Mouse (Mus musculus) embryonic fibroblast, embryonic 13.5 days (primary cell): ENCODE measurements around the gene Epn1.

Experiments
- CTCF ChIP-seq: IDR thresholded peaks from 2 replicates; pipeline ENCODE4 v1.5.1; 2011; ENCODE audit warnings: mild to moderate bottlenecking, control low read depth, low read length, moderate library complexity, borderline replicate concordance; ENCODE audit not compliant: insufficient read depth
- POLR2A ChIP-seq: IDR thresholded peaks from 2 replicates; pipeline ENCODE4 v1.6.1; 2011; ENCODE audit warnings: low read depth, mild to moderate bottlenecking, control low read depth, low read length, moderate library complexity

GRCm38 (mm10) chr7:5037467-5037866 lies 42.6 kb upstream of the Epn1 start:
- TF ChIP-seq CTCF (no peak), POLR2A (no peak; the same call in 1 of the 2 replicates)
